Mouse (Mus musculus) adrenal gland, adult 2 months (tissue): ENCODE data around the gene Cfap298. TPM values are rescaled to one million over a fixed set of nuclear protein-coding genes. Genes with fewer than 3 reads are reported as not detected.

ENCODE experiments used
- DNase-seq: peaks from one replicate; pipeline ENCODE4 v3.0.0; 2021
- microRNA-seq, 2 experiments: library from miRNA; unstranded; fragments of <30 nt; microRNA quantifications; one replicate each; pipeline ENCODE4 v1.2.0; 2021
- polyA plus RNA-seq: library from polyadenylated mRNA; depleted of rRNA; stranded (reverse); fragments of >200 nt; gene quantifications from 2 replicates; pipeline ENCODE4 v1.2.3, GENCODE M21; 2012; rRNA removed
- total RNA-seq, 2 experiments: library from RNA; stranded (reverse); gene quantifications; 2 replicates each; pipeline ENCODE4 v1.2.3; 2021

Gene Cfap298
- total and polyA plus RNA-seq, 3 experiments, result 28.8 to 77.5 (median 34.2) TPM

DNA sequence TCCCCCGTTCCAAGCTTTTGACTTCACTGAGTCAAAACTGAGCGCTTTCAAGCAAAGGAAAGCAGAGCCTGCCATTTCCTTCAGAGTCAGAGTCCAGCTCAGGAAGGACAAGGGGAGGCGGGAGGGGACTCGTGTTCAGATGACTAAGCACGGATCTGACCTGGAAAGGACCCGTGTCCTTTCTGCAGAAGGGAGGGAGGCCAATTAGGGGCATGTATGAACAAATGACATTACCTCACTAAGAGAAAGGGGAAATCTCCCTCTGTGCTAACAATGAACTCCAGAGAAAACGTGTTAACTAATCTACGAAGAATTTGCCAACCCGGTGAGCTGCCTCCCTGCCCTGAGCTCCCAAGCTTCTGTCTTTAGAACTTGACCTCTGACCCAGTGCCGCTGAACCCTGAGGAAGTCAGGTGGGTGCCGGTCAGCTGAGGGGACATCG lies 18.9 kb downstream of the Cfap298 start:
- DNase-seq, result peak; percentile 84

DNA sequence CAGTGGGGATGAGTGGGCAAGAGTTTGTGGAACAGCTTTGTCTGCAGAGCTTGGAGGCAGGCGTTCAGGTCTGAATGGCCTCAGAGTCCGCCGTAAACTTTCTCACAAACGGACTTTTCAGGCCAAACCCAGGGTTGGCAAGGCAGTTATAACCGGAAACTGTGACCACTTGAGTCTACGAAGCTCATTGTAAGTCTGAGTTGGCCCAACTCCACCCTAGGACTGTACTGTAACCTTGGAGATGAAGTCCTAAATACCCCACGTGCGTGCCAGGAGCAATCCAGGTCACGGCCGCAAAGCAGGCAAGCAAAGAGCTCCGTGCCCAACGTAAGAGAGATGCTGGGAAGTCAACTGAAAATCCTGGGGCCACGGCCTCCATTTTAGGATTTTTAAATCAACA lies 23.1 kb downstream of the Cfap298 start:
- DNase-seq, result peak; percentile 65

DNA sequence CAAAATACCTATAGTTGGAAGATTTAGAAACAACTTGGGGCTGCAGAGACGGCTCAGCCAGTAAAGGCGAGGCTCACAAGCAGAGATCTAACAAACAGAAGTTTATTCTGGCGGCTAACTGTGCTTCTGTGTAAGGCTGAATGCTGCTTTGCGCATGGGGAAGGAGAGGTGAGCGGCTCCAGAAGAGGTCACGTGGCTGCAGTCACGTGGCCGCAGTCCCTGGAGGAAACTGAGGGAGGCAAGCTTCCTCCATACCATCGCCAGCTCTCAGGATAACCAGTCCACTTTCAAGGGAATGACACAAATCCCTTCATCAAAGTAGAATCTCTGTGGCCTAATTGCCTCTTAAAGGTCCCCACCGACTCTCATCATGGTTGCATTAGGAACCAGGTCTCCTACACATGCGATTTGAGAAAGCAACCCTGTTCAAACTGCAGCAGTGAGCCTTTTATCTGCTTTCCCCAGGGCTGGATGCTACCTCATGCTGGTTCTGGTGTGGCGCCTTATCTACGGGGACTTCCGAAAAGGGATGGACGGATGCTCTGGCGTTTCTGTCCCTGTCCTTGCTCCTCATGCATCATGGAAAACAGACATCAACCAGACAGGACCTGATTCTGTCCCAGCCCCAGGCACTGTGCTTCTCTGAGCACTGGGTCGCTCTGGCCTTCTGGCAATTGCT lies 23.9 kb downstream of the Cfap298 start:
- DNase-seq, result no peak

DNA sequence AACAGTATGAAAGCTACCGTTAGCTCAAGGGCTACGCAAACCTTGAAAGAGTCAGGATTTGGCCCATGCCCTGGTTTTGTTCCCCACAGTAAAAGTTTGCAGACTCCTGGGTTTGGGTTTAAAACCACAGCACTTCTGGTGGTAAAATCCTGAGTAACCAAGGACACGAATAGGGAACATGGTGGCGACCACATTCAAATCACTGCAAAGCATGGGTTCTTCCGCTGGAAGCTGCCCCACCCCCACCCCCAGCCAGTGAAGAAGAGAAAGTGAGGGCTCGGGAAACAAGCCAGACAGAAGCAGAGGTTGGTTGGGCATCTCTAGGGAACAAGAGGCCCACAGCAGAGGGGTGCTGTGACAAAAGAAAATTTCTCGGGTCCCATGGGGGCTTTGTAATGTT lies 27.7 kb downstream of the Cfap298 start:
- no peak for DNase-seq

DNA sequence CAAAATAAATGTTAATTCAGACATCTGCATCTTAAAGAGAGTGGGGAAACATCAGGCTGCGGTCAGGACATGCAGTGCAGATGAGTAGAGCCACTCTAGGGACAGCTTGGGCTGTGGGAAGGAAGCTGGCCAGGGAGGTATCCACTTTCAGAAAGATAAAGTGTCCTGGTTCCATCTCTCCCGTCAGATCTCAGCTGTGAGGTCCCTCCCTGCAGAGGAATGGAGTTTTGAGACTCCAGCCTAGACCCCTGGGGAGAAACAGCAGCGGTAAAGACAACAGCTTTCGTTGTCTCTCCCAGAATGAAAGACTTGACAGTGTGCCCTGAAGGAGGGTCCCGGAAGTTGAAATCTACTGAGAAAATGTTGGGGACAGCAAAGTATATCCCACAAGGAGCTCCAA lies 31.6 kb downstream of the Cfap298 start:
- DNase-seq, result no peak

DNA sequence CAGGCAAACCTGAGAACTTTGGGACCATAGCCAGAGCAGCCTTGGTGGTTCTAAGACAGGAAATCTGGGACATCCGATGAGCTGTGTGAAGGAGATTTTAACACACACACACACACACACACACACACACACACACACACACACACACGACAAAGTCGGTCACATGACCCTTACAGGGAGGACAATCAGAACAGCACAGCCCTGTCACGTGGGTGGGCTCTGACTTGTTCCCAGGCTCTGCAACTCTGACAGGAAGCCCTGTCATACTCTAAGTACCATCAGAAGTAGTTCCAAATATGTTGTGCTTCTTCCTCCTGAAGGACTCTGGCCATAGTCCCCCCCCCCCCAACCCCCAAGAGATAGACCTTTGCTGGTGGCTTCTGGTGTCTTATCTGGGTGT lies 33.5 kb downstream of the Cfap298 start:
- no peak for DNase-seq

DNA sequence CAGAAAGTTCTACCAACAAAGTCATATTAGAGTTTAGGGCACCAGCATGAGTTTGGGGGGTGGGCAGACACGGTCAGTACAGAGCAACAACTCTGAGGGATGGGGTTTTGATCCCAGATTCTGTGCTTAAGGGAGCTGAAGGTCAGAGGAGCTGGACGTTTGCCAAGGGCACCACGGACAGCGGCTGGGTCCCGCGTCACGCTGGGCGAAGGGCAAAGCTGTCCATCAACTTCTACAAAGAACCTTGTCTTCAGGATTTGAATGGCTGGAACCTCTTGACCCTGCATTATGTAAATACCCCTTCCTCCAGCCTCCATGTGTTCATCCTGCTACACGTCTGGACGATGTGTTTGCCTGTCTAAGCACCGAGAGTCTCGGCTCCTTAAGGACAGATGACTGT lies 35.4 kb downstream of the Cfap298 start:
- peak; percentile 86 for DNase-seq

DNA sequence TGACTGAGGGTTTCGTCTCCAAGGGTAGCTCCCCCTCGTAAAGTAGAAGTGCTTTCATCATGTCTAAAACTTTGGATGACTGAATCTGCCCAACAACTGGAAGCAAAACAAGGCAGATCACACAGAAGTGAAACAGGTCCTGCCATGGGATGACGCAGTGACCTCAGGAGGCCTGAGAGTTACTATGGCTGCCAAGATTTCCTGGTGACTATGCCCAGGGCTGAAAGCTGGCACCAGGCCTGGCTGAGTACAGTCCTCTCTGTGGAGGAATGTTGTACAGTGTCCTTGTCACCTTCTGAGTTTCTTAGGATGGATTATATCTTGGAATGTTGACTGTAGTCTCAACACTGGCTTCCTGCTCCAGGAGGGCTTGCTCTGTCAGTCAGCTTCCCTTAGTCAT lies 37.3 kb downstream of the Cfap298 start:
- DNase-seq, result peak; percentile 90

DNA sequence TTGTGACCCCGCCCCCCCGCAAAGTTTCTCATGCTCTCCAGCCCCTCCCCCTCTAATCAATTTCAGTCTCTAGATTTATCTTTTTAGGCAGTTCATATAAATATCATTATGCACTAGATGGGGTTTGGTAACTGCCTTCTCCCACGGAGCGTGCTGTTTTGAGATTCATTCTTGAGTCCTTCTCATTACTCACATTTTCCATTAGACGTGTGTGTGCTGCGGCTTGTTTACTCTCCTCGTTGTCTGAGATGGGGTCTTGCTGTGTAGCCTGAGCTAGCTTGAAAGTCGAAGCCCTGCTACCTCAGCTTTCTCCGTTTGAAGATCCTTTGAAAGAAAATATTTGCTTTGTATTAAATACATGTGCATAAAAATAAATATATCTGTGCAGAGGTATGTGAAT lies 41.1 kb downstream of the Cfap298 start:
- no peak for DNase-seq

DNA sequence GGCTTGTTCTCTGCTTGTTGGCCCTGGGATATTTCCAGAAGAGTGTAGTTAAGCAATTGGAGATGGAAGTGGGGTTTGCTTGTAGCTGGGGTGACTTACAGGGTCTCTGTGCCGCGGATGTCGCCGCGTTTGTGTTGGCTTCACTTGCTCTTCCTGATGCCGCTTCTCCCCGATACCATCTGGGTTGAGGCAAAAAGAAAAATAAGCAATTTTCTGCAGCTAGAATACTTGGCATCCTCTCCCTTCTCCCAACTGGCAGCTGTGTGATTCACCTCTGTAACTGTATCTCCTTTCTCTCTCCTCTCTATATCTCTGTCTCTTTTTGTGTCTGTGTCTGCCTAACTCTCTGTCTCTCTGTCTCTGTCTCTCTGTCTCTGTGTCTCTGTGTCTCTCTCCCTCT lies 41.9 kb downstream of the Cfap298 start:
- DNase-seq, result no peak

DNA sequence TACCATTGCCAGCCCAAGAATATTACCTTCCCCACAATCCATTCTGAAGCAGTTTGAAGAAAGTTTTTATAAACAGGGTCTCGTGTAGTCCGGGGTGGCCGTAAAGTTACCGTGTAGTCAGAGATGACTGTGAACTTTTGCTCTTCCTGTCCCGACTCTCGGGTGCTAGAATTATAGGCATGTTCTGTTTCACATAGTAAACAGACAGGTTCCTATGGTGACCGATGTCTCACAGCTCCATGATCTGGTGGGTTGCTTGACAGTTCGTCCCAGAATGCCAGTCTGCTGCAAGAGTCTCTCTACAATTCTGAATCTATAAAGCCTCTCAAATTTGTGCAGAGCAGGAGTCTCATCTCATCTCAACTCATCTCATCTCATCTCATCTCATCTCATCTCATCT lies 42.8 kb downstream of the Cfap298 start:
- DNase-seq, result no peak

DNA sequence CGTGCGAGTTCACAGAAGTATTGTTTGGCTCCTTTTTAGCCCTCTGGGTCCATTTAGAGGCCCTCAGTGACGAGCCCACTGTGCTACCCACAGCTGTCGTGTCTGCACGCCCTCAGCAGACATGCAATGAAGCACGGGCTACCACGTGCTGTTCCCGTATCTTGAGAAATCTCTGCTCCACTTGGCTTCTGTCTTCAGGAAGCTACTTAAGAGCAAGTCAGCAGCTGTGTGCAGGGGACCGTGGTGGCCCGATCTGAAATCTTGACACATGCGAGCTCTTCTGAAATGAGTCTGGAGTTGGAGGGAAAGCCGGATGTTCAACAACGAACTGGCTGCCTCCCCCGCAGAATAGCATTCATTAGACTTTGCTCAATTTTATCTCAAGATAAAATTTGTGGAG lies 43.3 kb downstream of the Cfap298 start:
- no peak for DNase-seq

DNA sequence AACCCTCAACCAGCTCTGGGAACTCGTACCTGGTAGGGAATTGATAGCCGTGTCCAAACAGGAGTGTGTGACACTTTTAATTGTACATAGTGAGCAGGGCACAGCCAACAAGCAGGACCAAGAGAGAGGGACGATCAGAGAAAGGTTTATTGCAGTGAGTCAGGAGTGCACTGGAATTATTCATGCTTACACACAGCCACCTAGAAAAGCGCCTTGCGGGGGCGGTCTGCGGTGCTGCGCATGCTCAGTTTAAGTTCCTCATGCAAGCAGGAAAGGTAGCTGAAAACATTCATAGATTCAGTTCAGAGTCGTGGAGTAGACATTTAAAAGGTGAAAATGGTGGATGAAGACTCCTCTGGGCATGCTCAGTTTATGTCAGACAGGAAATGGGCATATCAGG lies 44.2 kb downstream of the Cfap298 start:
- DNase-seq, result no peak

DNA sequence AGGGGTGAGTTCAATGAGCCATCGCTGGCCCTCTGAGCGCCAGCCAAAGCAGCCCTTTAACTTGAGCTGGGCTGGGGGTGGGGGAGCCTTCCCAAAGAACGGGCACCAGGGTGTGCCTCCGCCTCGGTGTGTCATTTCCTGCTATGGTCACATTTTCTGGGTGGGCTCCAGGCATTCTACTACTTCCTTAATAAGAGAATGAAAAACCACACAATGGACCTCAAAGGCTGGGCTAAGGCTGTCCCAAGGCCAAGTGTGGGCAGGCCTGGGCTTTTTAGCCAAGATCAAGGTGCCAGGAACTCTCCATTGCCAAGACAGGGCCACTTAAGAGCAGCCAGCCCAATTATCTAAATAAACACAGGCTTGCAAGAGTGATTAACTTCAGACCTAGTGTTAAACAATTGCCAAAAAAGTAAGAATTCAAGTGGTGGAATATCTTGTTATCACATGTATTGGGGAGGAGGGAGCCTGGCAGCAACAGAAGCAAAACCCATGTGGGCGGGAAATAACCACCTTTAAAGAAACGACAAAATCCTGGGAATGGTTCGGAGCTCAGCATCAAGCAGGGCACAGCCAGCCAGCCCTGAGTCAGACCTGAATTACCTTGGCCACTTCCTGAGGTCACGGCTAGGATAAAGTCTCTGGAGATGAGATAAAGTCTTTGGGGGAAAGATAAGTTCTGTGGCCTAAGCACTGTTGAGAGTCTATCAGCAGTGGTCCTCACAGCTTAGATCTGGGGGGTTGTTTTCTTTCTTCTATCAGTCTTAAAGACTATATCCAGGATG lies 48.9 kb downstream of the Cfap298 start:
- DNase-seq, result peak; percentile 55

DNA sequence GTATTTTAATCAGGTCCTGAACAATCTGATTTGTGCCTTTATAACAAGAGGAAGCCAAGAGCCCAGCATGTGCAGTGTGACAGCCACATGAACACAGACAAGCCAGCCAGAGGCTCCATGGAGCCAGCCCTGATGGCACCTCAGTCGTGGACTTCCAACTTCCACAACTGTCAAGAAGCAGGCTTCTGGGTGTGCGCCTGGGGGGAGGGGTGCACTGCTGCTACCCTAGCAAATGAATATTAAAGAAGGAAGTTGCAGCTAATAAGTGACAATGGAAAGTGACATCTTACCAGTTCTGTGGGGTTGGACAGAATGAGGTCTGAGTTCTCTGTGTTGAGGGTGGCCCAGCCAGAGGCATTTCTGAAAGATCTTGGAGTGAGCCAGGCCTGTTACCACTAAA lies 49.6 kb downstream of the Cfap298 start:
- no peak for DNase-seq

DNA sequence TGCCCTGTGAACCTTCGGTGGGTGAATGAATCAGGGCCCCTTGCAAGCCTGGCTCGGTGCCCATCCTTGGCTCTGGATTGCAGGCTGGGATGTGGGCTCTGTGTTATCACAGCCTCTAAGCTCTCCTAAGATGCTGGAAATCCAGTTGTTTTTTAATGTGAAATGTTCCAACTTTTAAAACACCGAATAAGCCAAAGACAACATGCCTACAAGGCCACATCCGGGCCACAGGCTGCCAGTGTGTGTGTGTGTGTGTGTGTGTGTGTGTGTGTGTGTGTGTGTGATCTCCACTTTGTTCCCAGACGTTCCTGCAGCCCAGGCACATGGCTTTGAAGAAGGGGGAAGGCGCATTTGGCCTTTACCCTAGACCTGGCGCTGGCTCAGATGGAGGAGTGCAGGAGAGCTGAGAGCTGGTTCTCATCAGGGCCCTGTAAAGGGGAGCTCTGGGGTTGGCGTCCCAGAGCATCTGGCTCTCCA lies 52.4 kb downstream of the Cfap298 start:
- DNase-seq, result peak; percentile 63

DNA sequence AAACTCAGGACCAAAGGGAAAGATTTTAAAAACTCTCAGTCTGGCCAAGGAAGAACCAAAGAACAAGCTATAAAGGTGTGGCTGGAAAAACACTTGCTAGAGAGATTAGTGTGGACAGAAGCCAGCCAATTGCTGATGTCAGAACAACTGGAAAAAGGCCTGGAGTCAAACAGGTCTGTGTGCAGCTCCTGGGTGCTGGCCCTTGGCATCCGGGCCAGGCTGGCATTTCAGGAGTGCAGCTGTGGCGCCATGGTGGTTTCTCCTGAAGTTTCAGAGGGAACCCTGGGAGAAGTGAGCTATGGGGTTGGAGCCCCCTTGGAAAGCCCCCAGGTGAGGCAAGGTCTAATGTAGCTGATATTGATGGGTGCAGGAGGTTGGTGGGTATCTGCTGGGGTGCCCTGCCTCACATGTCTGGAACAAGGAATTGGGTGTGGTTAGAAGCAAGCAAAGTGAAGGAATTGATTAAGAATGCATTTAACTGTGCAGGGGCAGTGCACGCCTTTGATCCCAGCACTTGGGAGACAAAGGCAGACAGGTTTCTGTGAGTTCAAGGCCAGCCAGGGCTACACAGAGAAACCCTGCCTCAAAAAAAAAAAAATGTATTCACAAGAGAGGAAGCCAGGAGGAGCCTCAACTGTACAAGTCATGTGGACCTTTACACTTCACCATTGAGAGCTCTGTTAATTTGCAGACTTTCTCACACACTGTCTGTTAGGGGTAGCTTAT lies 56.6 kb downstream of the Cfap298 start:
- no peak for DNase-seq

Small RNA genes lying within 50 kb of the gene (microRNA-seq; reads per million reads assigned to microRNA genes)
- gene Gm22933, result 0 reads per million in 2 experiments

Other genes with a start within 250 kb of the Cfap298 start
- 1 to 10 TPM; 2.8 to 3.7 TPM for gene Mis18a, start 207.7 kb downstream of the Cfap298 start, total RNA-seq
- gene Mis18a, start 207.7 kb downstream of the Cfap298 start, polyA plus RNA-seq, result 3.9 and 5.0 TPM in 2 replicates
- 1,000 to 10,000 TPM in 1 of 2 experiments, 100 to 1,000 TPM in 1; 258 to 1,165 TPM for gene Mrap, start 196.9 kb downstream of the Cfap298 start, total RNA-seq
- gene Mrap, start 196.9 kb downstream of the Cfap298 start, polyA plus RNA-seq, result 893 and 899 TPM in 2 replicates
- gene Urb1, start 124.7 kb downstream of the Cfap298 start, total RNA-seq, result 10 to 100 TPM; 10.3 to 17.3 TPM
- 4.5 and 4.6 TPM in 2 replicates for gene Urb1, start 124.7 kb downstream of the Cfap298 start, polyA plus RNA-seq
- gene Eva1c, start 108.4 kb downstream of the Cfap298 start, total RNA-seq, result 1 to 10 TPM; 4.4 to 4.8 TPM
- gene Eva1c, start 108.4 kb downstream of the Cfap298 start, polyA plus RNA-seq, result 7.6 and 8.9 TPM in 2 replicates
- gene Synj1, start 76.2 kb upstream of the Cfap298 start, total RNA-seq, result 10 to 100 TPM; 44.3 to 65.6 TPM
- gene Synj1, start 76.2 kb upstream of the Cfap298 start, polyA plus RNA-seq, result 23.4 and 27.5 TPM in 2 replicates
- 10 to 100 TPM; 32.9 to 63.1 TPM for gene Paxbp1, start 109.4 kb upstream of the Cfap298 start, total RNA-seq
- gene Paxbp1, start 109.4 kb upstream of the Cfap298 start, polyA plus RNA-seq, result 8.8 and 11.6 TPM in 2 replicates
- under 1 TPM in 1 of 2 experiments, not detected in 1; 0.21 TPM for gene 4932438H23Rik, start 160.0 kb upstream of the Cfap298 start, total RNA-seq
- gene 4932438H23Rik, start 160.0 kb upstream of the Cfap298 start, polyA plus RNA-seq, result 0.06 TPM in 1 of 2 replicates, not detected in the other